Mouse (Mus musculus) midbrain, embryonic 11.5 days (tissue): ENCODE measurements at regions not wholly inside any gene's neighbourhood (a gene's known extent, or its start where the extent isn't known, plus 50 kb on each side); places are given as distances from the start of the nearest gene placed in this dataset.

Source experiments
- ATAC-seq: fragments of 200-750 bp; cut with Nextera tagmentation; 2 replicates; pipeline ENCODE4 v1.8.0; 2017; ENCODE audit warnings: moderate TSS enrichment, moderate library complexity; ENCODE audit not compliant: low FRiP score
- DNase-seq: peaks from one replicate; pipeline ENCODE4 v3.0.0; 2015; ENCODE audit warnings: low spot score; ENCODE audit errors: missing footprints
- H3K27ac ChIP-seq: fragments of 300-500 bp; sonication (generic); 2 replicates; pipeline ENCODE4 v1.5.1; 2014; ENCODE audit warnings: low read depth, low read length
- H3K27me3 ChIP-seq: fragments of 300-500 bp; sonication (generic); 2 replicates; pipeline ENCODE4 v1.6.1; 2014; ENCODE audit warnings: mild to moderate bottlenecking, low read length, moderate library complexity, mixed read lengths; ENCODE audit not compliant: control insufficient read depth, insufficient read depth
- H3K36me3 ChIP-seq: fragments of 300-500 bp; sonication (generic); 2 replicates; pipeline ENCODE4 v1.6.1; 2014; ENCODE audit warnings: mild to moderate bottlenecking, low read length, moderate library complexity, mixed read lengths; ENCODE audit not compliant: control insufficient read depth, insufficient read depth
- H3K4me1 ChIP-seq: fragments of 300-500 bp; sonication (generic); 2 replicates; pipeline ENCODE4 v1.6.1; 2014; ENCODE audit warnings: low read length; ENCODE audit not compliant: control insufficient read depth, insufficient read depth
- H3K4me2 ChIP-seq: fragments of 300-500 bp; sonication (generic); 2 replicates; pipeline ENCODE4 v1.6.1; 2014; ENCODE audit warnings: mild to moderate bottlenecking, moderate library complexity
- H3K4me3 ChIP-seq: fragments of 300-500 bp; sonication (generic); 2 replicates; pipeline ENCODE4 v1.5.1; 2014; ENCODE audit warnings: low read depth, low read length
- H3K9ac ChIP-seq: fragments of 300-500 bp; sonication (generic); 2 replicates; pipeline ENCODE4 v1.6.1; 2014; ENCODE audit warnings: low read length
- H3K9me3 ChIP-seq: fragments of 300-500 bp; sonication (generic); 2 replicates; pipeline ENCODE4 v1.6.1; 2016; ENCODE audit warnings: low read length; ENCODE audit not compliant: control insufficient read depth
- WGBS: fragments of 180-500 bp; shearing (Covaris S2); extraction: QIAGEN DNeasy Blood & Tissue Kit; methylation state at CpG from one replicate; pipeline ENCODE4 v1.1.7; 2014; 5-methylcytosine and 5-hydroxymethylcytosine counted together

- no peak for DNase-seq
- Histone ChIP-seq H3K27me3 (no peaks in the 10 kb centered on the region), H3K27ac (no peak overlapping the region), H3K9ac (no peak overlapping the region), H3K4me2 (no peak overlapping the region), H3K4me3 (no peak overlapping the region), H3K36me3 (no peaks in the 10 kb centered on the region), H3K9me3 (peaks cover 3% of the 10 kb centered on the region; the same call in 1 of the 2 replicates), H3K4me1 (peaks cover 3% of the 10 kb centered on the region; the same call in 1 of the 2 replicates)
- 86% methylated on average over 6 of the region's 6 CpGs for WGBS
- ATAC-seq: no peak
These were observed 156.0 kb upstream of the Id2 start for GRCm38 (mm10) chr12:25252776-25253510.

DNA sequence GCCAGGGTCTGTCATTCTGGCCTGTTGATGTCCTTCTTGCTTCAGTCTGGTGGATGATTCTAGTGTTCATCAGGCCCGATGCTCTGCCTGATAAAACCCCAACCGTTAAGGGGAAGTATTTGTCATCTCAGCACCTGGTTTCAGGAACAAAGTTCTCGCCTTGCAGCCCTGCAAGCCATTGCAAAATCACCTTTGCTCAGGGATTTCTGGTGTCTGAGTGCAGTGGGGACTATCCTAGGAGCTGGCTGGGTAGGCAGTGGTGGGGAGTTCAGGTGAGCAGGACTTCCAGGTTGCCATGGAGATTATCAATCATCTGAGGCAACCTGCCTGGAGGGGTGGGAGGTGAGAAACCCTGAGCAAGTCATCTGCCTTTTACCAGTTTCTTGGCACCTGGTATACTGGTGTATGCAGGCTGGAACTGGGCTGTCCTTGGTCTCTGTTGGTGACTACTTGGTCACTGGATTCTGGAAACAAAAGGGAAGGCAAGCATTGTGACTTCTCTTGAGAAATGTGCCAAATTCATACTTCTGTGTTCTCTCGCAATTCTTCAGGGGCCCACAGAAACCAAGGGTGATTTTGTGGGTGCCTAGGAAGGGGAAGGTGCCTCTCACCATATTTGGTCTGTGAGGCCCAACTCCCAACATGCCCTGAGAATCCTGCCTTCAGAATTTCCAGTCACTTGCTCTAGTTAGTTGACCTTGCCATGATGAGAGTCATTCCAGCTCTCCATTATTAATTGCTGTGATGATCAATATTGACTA lies 154.7 kb upstream of the Id2 start:
- Histone ChIP-seq H3K36me3 (no peaks in the 10 kb centered on the region), H3K27ac (no peak overlapping the region), H3K4me1 (peaks cover 3% of the 10 kb centered on the region; the same call in 1 of the 2 replicates), H3K9me3 (peaks cover 3% of the 10 kb centered on the region; the same call in 1 of the 2 replicates), H3K27me3 (no peaks in the 10 kb centered on the region), H3K4me3 (no peak overlapping the region), H3K4me2 (no peak overlapping the region), H3K9ac (no peak overlapping the region)
- ATAC-seq: no peak
- DNase-seq: no peak
- WGBS: 90% methylated on average over 4 of the region's 4 CpGs

- 25% methylated on average over 3 of the region's 3 CpGs for WGBS
These were observed 153.9 kb upstream of the Id2 start for GRCm38 (mm10) chr12:25250881-25251280.

DNA sequence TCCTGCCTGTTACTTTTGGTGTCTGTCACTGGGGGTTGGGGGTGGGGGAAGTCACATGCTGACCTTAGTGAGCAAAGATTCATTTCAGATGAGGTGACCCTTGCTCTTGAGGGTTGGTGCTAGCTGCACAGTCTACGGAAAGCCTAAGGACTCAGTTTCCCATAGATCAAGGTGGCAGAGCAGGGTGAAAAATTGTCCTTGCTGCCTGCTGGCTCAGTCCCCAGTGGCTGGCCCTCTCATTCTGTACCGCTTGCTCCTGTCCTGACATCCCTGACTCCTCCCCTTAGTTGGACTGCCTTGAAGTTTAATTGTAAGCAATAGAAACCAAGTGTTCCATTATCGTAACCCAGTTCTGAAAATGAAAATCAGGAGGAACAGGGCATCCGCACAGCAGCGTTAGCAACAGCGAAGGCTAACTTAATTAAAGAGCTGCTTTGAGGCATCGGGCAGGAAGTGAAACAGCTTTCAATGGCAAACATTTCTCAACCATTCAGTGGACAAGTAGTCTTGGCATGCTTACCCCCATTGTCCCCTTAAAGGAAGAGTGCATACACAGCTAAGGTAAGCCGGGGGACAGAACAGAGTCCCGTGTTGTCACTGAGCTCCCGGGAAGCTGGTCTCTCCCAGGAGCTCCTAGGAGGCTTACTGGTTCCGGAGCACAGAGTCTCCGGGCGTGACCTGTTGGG lies 151.9 kb upstream of the Id2 start:
- H3K9ac ChIP-seq: no peak overlapping the region
- H3K36me3 ChIP-seq: no peaks in the 10 kb centered on the region
- ATAC-seq: no peak
- no peaks in the 10 kb centered on the region for H3K27me3 ChIP-seq
- no peak for DNase-seq
- peaks cover 3% of the 10 kb centered on the region; the same call in 1 of the 2 replicates for H3K9me3 ChIP-seq
- WGBS: 80% methylated on average over 13 of the region's 13 CpGs
- H3K27ac ChIP-seq: no peak overlapping the region
- no peak overlapping the region for H3K4me3 ChIP-seq
- H3K4me1 ChIP-seq: peaks cover 5% of the 10 kb centered on the region; the same call in 1 of the 2 replicates
- no peak overlapping the region for H3K4me2 ChIP-seq

More at GRCm38 (mm10) chr12:25250881-25251280, 153.9 kb upstream of the Id2 start:
- peaks cover 3% of the 10 kb centered on the region; the same call in 1 of the 2 replicates for H3K9me3 ChIP-seq
- no peak overlapping the region for H3K4me3 ChIP-seq
- H3K27me3 ChIP-seq: no peaks in the 10 kb centered on the region
- H3K4me2 ChIP-seq: no peak overlapping the region
- DNase-seq (no peak), ATAC-seq (no peak)
- H3K36me3 ChIP-seq: no peaks in the 10 kb centered on the region
- H3K27ac ChIP-seq: no peak overlapping the region
- no peak overlapping the region for H3K9ac ChIP-seq
- peaks cover 3% of the 10 kb centered on the region; the same call in 1 of the 2 replicates for H3K4me1 ChIP-seq

DNA sequence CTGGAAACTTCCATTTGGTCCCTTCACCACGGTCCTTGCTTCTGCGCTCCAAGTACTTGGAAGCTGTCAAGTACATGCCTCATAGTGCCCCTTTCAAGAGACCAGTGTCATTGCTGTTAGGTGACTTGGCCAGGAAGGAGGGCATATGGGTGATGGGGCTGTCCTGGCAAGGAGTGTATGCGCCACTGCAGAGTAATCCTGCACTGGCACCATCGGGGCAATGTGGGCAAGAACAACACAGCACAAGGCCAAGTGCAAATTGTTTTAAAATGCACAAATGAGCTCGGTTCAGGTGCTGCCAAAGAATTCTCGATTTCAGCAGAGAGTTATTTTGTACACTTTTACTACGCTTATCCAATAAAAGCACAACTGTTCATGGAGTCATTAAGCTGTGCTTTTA lies 149.6 kb upstream of the Id2 start:
- 91% methylated on average over 7 of the region's 7 CpGs for WGBS
- DNase-seq (no peak), ATAC-seq (no peak)

GRCm38 (mm10) chr12:25245661-25246060 lies 148.7 kb upstream of the Id2 start:
- Histone ChIP-seq H3K4me2 (no peak overlapping the region), H3K4me3 (no peak overlapping the region), H3K9ac (no peak overlapping the region), H3K4me1 (peaks cover 2% of the 10 kb centered on the region; the same call in 1 of the 2 replicates), H3K27me3 (no peaks in the 10 kb centered on the region), H3K9me3 (no peaks in the 10 kb centered on the region), H3K36me3 (no peaks in the 10 kb centered on the region), H3K27ac (no peak overlapping the region)
- 94% methylated on average over 5 of the region's 5 CpGs for WGBS
- no peak for DNase-seq
- no peak for ATAC-seq

More for the DNA sequence above, 149.6 kb upstream of the Id2 start:
- no peaks in the 10 kb centered on the region for H3K27me3 ChIP-seq
- no peak overlapping the region for H3K9ac ChIP-seq
- peaks cover 5% of the 10 kb centered on the region; the same call in 1 of the 2 replicates for H3K4me1 ChIP-seq
- no peaks in the 10 kb centered on the region for H3K9me3 ChIP-seq
- no peak overlapping the region for H3K4me2 ChIP-seq
- H3K4me3 ChIP-seq: no peak overlapping the region
- no peaks in the 10 kb centered on the region for H3K36me3 ChIP-seq
- no peak overlapping the region for H3K27ac ChIP-seq

- Histone ChIP-seq H3K9me3 (no peaks in the 10 kb centered on the region), H3K9ac (no peak overlapping the region), H3K4me2 (no peak overlapping the region), H3K36me3 (no peaks in the 10 kb centered on the region), H3K4me1 (peaks cover 2% of the 10 kb centered on the region; the same call in 1 of the 2 replicates), H3K4me3 (no peak overlapping the region), H3K27ac (no peak overlapping the region), H3K27me3 (no peaks in the 10 kb centered on the region)
- DNase-seq (no peak), ATAC-seq (no peak)
- 91% methylated on average over 5 of the region's 5 CpGs for WGBS
These were observed 148.3 kb upstream of the Id2 start for GRCm38 (mm10) chr12:25245251-25245650.

DNA sequence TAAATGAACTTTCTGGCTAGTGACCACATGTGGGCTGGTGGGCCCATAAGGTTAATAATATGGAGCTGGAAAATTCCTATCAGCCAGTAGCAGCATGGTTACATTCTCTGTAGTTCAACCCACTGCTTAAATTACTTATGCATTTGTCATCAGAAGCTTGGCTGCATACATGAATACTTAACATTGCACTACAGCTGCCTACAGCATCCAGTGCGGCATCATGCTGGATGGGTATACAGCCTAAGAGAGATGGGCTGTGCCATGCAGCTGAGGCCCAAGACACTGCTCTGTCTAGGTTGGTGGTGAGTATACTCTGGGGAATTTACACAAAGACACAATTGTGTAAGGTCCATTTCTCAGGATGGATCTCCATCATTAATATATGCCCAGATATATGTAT lies 147.7 kb upstream of the Id2 start:
- Histone ChIP-seq H3K27ac (no peak overlapping the region), H3K4me2 (no peak overlapping the region), H3K4me1 (peaks cover 2% of the 10 kb centered on the region; the same call in 1 of the 2 replicates), H3K4me3 (no peak overlapping the region), H3K27me3 (no peaks in the 10 kb centered on the region), H3K36me3 (no peaks in the 10 kb centered on the region), H3K9me3 (no peaks in the 10 kb centered on the region), H3K9ac (no peak overlapping the region)
- DNase-seq (no peak), ATAC-seq (peak; percentile 42; the same call in 1 of the 2 replicates)
- 76% methylated on average over 1 of the region's 1 CpGs for WGBS
